Mouse (Mus musculus) brain, embryonic 14.5 days (tissue): ENCODE data around the gene Trim66.

Experiments
- CTCF ChIP-seq: fragments of 200-500 bp; IDR thresholded peaks from 2 replicates; pipeline ENCODE4 v1.5.1; 2012; ENCODE audit warnings: inconsistent platforms, mild to moderate bottlenecking, moderate library complexity, borderline replicate concordance; ENCODE audit not compliant: insufficient read depth, insufficient read length; ENCODE audit errors: extremely low read depth
- POLR2A ChIP-seq: fragments of 200-500 bp; IDR thresholded peaks from 2 replicates; pipeline ENCODE4 v1.6.1; 2012; ENCODE audit warnings: mild to moderate bottlenecking, inconsistent platforms, borderline replicate concordance; ENCODE audit not compliant: poor library complexity, insufficient read depth, insufficient read length, severe bottlenecking; ENCODE audit errors: extremely low read depth

- no peak for TF ChIP-seq CTCF
- TF ChIP-seq POLR2A = no peak
These were observed 102.4 kb downstream of the Trim66 start for GRCm38 (mm10) chr7:109405491-109405890.
